Mouse (Mus musculus) forebrain, embryonic 16.5 days (tissue): ENCODE data around the gene AB124611. TPM values are rescaled to one million over a fixed set of nuclear protein-coding genes. Genes with fewer than 3 reads are reported as not detected.
"Not testable (repeated sequence)": the region's sequence is repeated elsewhere in the genome, so short reads cannot be mapped to it uniquely, and the experiment has no call there.

Experiments
- ATAC-seq: fragments of 200-750 bp; cut with Nextera tagmentation; 2 replicates; pipeline ENCODE4 v1.8.0; 2017; ENCODE audit warnings: mild to moderate bottlenecking, moderate library complexity
- H3K27ac ChIP-seq: fragments of 300-500 bp; sonication (generic); 2 replicates; pipeline ENCODE4 v1.5.1; 2014; ENCODE audit warnings: low read length, control low read depth
- H3K27me3 ChIP-seq: fragments of 300-500 bp; sonication (generic); replicated peaks from 2 replicates; pipeline ENCODE4 v1.6.1; 2014; ENCODE audit warnings: low read length; ENCODE audit not compliant: control insufficient read depth, insufficient read depth
- H3K36me3 ChIP-seq: fragments of 300-500 bp; sonication (generic); 2 replicates; pipeline ENCODE4 v1.6.1; 2014; ENCODE audit not compliant: control insufficient read depth, insufficient read depth
- H3K4me1 ChIP-seq: fragments of 300-500 bp; sonication (generic); replicated peaks from 2 replicates; pipeline ENCODE4 v1.6.1; 2014; ENCODE audit warnings: low read length; ENCODE audit not compliant: control insufficient read depth, insufficient read depth
- H3K4me2 ChIP-seq: fragments of 300-500 bp; sonication (generic); 2 replicates; pipeline ENCODE4 v1.6.1; 2014; ENCODE audit warnings: mild to moderate bottlenecking, low read length, control low read depth
- H3K4me3 ChIP-seq: fragments of 300-500 bp; sonication (generic); replicated peaks from 2 replicates; pipeline ENCODE4 v1.5.1; 2014; ENCODE audit warnings: mild to moderate bottlenecking, low read length, control low read depth
- H3K9ac ChIP-seq: fragments of 300-500 bp; sonication (generic); replicated peaks from 2 replicates; pipeline ENCODE4 v1.6.1; 2014; ENCODE audit warnings: low read depth, low read length, control low read depth
- H3K9me3 ChIP-seq: fragments of 300-500 bp; sonication (generic); 2 replicates; pipeline ENCODE4 v1.6.1; 2016; ENCODE audit warnings: low read length; ENCODE audit not compliant: control insufficient read depth
- WGBS: fragments of 180-500 bp; shearing (Covaris S2); extraction: QIAGEN DNeasy Blood & Tissue Kit; methylation state at CpG from one replicate; pipeline ENCODE4 v1.1.7; 2014; 5-methylcytosine and 5-hydroxymethylcytosine counted together
- polyA plus RNA-seq: library from polyadenylated mRNA; unstranded; fragments of >200 nt; fragmentation: Nextera tagmentation; extraction: Ambion mirVana; gene quantifications from 2 replicates; pipeline ENCODE4 v1.2.1, GENCODE M21; 2015

AB124611 gene
- polyA plus RNA-seq, 1 experiment from 2014 or later = 3.5 TPM

GRCm38 (mm10) chr9:21511052-21511451 lies 14.9 kb upstream of the AB124611 start:
- ATAC-seq = no peak
- Histone ChIP-seq H3K4me2 (peak overlapping the region; percentile 78), H3K27me3 (no peaks in the 10 kb centered on the region), H3K9ac (peak overlapping the region; percentile 79), H3K4me1 (peaks cover 16% of the 10 kb centered on the region), H3K9me3 (no peaks in the 10 kb centered on the region), H3K36me3 (peaks cover 4% of the 10 kb centered on the region; the same call in 1 of the 2 replicates), H3K27ac (peak overlapping the region; percentile 84), H3K4me3 (peak overlapping the region; percentile 79)
- 82% methylated on average over 9 of the region's 9 CpGs for WGBS

GRCm38 (mm10) chr9:21513466-21513865 lies 12.5 kb upstream of the AB124611 start:
- Histone ChIP-seq H3K4me2 (no peak overlapping the region), H3K36me3 (no peaks in the 10 kb centered on the region), H3K27ac (no peak overlapping the region), H3K27me3 (no peaks in the 10 kb centered on the region), H3K9ac (no peak overlapping the region), H3K4me3 (no peak overlapping the region), H3K9me3 (no peaks in the 10 kb centered on the region), H3K4me1 (peaks cover 16% of the 10 kb centered on the region)
- ATAC-seq = no peak
- 93% methylated on average over 4 of the region's 4 CpGs for whole genome bisulfite sequencing

GRCm38 (mm10) chr9:21517947-21518495 lies 8.0 kb upstream of the AB124611 start:
- H3K4me2 ChIP-seq = no peak overlapping the region
- no peaks in the 10 kb centered on the region for H3K4me1 ChIP-seq
- H3K27me3 ChIP-seq = no peaks in the 10 kb centered on the region
- ATAC-seq = no peak
- H3K27ac ChIP-seq = no peak overlapping the region
- H3K4me3 ChIP-seq = no peak overlapping the region
- 89% methylated on average over 6 of the region's 6 CpGs for WGBS
- H3K9me3 ChIP-seq = no peaks in the 10 kb centered on the region
- no peak overlapping the region for H3K9ac ChIP-seq
- no peaks in the 10 kb centered on the region for H3K36me3 ChIP-seq

GRCm38 (mm10) chr9:21518690-21519089 lies 7.3 kb upstream of the AB124611 start:
- WGBS = 89% methylated on average over 6 of the region's 6 CpGs
- H3K27me3 ChIP-seq, H3K36me3 ChIP-seq, H3K9me3 ChIP-seq, H3K27ac ChIP-seq, ATAC-seq, H3K4me1 ChIP-seq, H3K4me2 ChIP-seq, H3K4me3 ChIP-seq, H3K9ac ChIP-seq: not testable (repeated sequence)

GRCm38 (mm10) chr9:21525142-21525936 lies 637 bp upstream of the AB124611 start:
- no peaks in the 10 kb centered on the region for H3K4me1 ChIP-seq
- H3K9me3 ChIP-seq = no peaks in the 10 kb centered on the region
- 83% methylated on average over 7 of the region's 7 CpGs for WGBS
- H3K4me2 ChIP-seq = no peak overlapping the region
- no peaks in the 10 kb centered on the region for H3K36me3 ChIP-seq
- no peak overlapping the region for H3K27ac ChIP-seq
- H3K27me3 ChIP-seq = no peaks in the 10 kb centered on the region
- no peak for ATAC-seq
- no peak overlapping the region for H3K9ac ChIP-seq
- H3K4me3 ChIP-seq = no peak overlapping the region

- ATAC-seq = no peak
- no peaks in the 10 kb centered on the region for H3K36me3 ChIP-seq
- no peak overlapping the region for H3K4me2 ChIP-seq
- no peaks in the 10 kb centered on the region for H3K4me1 ChIP-seq
- no peaks in the 10 kb centered on the region for H3K9me3 ChIP-seq
- no peaks in the 10 kb centered on the region for H3K27me3 ChIP-seq
- 94% methylated on average over 3 of the region's 3 CpGs for WGBS
- H3K27ac ChIP-seq = no peak overlapping the region
- H3K9ac ChIP-seq = no peak overlapping the region
- H3K4me3 ChIP-seq = no peak overlapping the region
Observed at GRCm38 (mm10) chr9:21526634-21526944, 613 bp downstream of the AB124611 start.

GRCm38 (mm10) chr9:21527100-21527801 lies 1.3 kb downstream of the AB124611 start:
- H3K27me3 ChIP-seq = no peaks in the 10 kb centered on the region
- H3K9me3 ChIP-seq = no peaks in the 10 kb centered on the region
- 96% methylated on average over 2 of the region's 2 CpGs for WGBS
- no peak overlapping the region for H3K4me3 ChIP-seq
- ATAC-seq = no peak
- H3K27ac ChIP-seq = no peak overlapping the region
- no peaks in the 10 kb centered on the region for H3K4me1 ChIP-seq
- no peak overlapping the region for H3K4me2 ChIP-seq
- no peak overlapping the region for H3K9ac ChIP-seq
- H3K36me3 ChIP-seq = no peaks in the 10 kb centered on the region

- Histone ChIP-seq H3K27me3 (no peaks in the 10 kb centered on the region), H3K4me3 (no peak overlapping the region), H3K4me2 (no peak overlapping the region), H3K27ac (no peak overlapping the region), H3K9ac (no peak overlapping the region), H3K4me1 (no peaks in the 10 kb centered on the region), H3K36me3 (no peaks in the 10 kb centered on the region), H3K9me3 (no peaks in the 10 kb centered on the region)
- WGBS = 77% methylated on average over 1 of the region's 1 CpGs
- ATAC-seq = no peak
Observed at GRCm38 (mm10) chr9:21527917-21528324, 1.9 kb downstream of the AB124611 start.

GRCm38 (mm10) chr9:21536501-21536900 lies 10.5 kb downstream of the AB124611 start:
- H3K9ac ChIP-seq = no peak overlapping the region
- H3K27me3 ChIP-seq = no peaks in the 10 kb centered on the region
- no peak for ATAC-seq
- H3K4me1 ChIP-seq = no peaks in the 10 kb centered on the region
- no peak overlapping the region for H3K4me3 ChIP-seq
- 98% methylated on average over 14 of the region's 14 CpGs for WGBS
- no peak overlapping the region for H3K4me2 ChIP-seq
- H3K36me3 ChIP-seq = no peaks in the 10 kb centered on the region
- no peaks in the 10 kb centered on the region for H3K9me3 ChIP-seq
- H3K27ac ChIP-seq = no peak overlapping the region
